ENCODE assay signal across 22 mouse cellular contexts in the genomic region with DNA sequence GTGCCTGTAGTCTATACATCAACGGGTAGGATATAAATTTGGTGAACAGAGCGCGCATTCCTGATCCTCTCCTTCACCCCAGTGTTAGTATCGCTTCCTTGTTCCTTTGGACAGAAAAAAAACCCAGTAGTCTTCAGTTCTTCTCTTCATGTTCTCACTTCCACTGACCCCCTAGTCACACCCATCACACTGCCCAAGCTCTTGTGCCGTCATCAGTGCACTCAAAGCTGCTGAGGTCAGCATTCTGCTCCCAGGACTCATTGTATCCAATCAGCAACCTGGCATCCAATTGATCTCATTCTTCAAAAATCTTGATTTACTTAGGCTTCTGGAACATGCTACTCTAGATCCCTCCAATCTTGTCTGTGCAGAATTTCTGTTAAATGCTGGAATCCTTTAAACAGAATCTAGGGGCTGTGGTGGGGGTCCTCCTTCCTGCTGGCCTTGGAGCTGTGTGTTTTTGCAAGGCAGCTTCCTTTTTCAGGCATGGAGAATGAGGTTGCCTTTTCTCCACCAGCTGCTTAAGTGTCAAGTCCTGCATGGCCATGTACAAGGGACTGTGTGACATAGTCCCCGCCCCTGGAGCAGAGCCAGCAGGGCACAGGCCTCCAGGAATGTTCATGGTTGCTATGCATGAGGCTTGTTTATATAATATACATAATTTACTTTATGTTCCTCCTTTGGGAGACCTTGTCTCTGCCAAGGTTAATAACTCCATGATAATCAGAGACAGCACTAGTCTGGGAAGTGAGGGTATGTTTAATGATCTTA.
DNase-seq lines count a peak whose midpoint lies in the region; ATAC-seq and TF ChIP-seq lines count a peak whose summit lies in the region.
"Had no signal": no experiment of that assay in that cellular context is flagged by ENCODE, and none has a peak within 500 bp of the region (broad histone marks: within the 10 kb centered on the region; RNA-seq: fewer than 3 reads in every experiment).

No protein-coding gene starts in this region.

- no peak overlapping the region for H3K9ac ChIP-seq in heart, embryonic 11.5 days (ENCODE audit: low read depth, low read length)
- no peak overlapping the region for H3K9ac ChIP-seq in lung, embryonic 15.5 days
- no peak overlapping the region for H3K9ac ChIP-seq in stomach, postnatal 0 days (ENCODE audit: low read length)
- no peak overlapping the region for H3K9ac ChIP-seq in forebrain, embryonic 16.5 days (replicated peaks; ENCODE audit: low read depth, low read length)
- H3K9ac ChIP-seq: embryonic facial prominence, embryonic 13.5 days; hindbrain, embryonic 12.5 days; limb, embryonic 12.5 days; liver, embryonic 15.5 days; midbrain, embryonic 12.5 days; neural tube, embryonic 15.5 days; stomach, embryonic 15.5 days had no signal

- no peak for TF ChIP-seq POLR2A in lung, adult 2 months (IDR thresholded peaks at IDR 0.05; ENCODE audit: borderline replicate concordance, extremely low read depth, low read depth, low read length)

- no peak overlapping the region for H3K27ac ChIP-seq in heart, embryonic 11.5 days (ENCODE audit: low read depth, low read length)
- H3K27ac ChIP-seq in lung, embryonic 15.5 days, result 0 out of 2 replicates have a peak overlapping the region, but pooled peaks have one; percentile 16
- no peak overlapping the region for H3K27ac ChIP-seq in stomach, postnatal 0 days (replicated peaks)
- no peak overlapping the region for H3K27ac ChIP-seq in forebrain, embryonic 16.5 days (ENCODE audit: low read length)
- H3K27ac ChIP-seq: embryonic facial prominence, embryonic 13.5 days; hindbrain, embryonic 12.5 days; liver, embryonic 15.5 days; midbrain, embryonic 12.5 days; neural tube, embryonic 15.5 days; stomach, embryonic 15.5 days had no signal

- no peaks in the 10 kb centered on the region for H3K27me3 ChIP-seq in heart, embryonic 11.5 days (ENCODE audit: control insufficient read depth, insufficient read depth, low read length)
- H3K27me3 ChIP-seq in lung, embryonic 15.5 days, result no peaks in the 10 kb centered on the region
- no peaks in the 10 kb centered on the region for H3K27me3 ChIP-seq in stomach, postnatal 0 days (ENCODE audit: control insufficient read depth, insufficient read depth, low read length)
- H3K27me3 ChIP-seq in forebrain, embryonic 16.5 days (replicated peaks; ENCODE audit: control insufficient read depth, insufficient read depth, low read length), result no peaks in the 10 kb centered on the region
- H3K27me3 ChIP-seq: embryonic facial prominence, embryonic 13.5 days; hindbrain, embryonic 12.5 days; limb, embryonic 12.5 days; liver, embryonic 15.5 days; midbrain, embryonic 12.5 days; neural tube, embryonic 15.5 days; stomach, embryonic 15.5 days had no signal

- no peak for TF ChIP-seq EP300 in stomach, postnatal 0 days (optimal IDR thresholded peaks at IDR 0.05)

- peaks cover 6% of the 10 kb centered on the region; the same call in 1 of the 2 replicates for H3K4me1 ChIP-seq in heart, embryonic 11.5 days (ENCODE audit: control insufficient read depth, insufficient read depth, low read length)
- H3K4me1 ChIP-seq in lung, embryonic 15.5 days, result peaks cover 19% of the 10 kb centered on the region; the same call in 1 of the 2 replicates
- H3K4me1 ChIP-seq in lung, adult 2 months (ENCODE audit: control insufficient read depth, insufficient read depth, low read length), result peaks cover 7% of the 10 kb centered on the region
- 0 out of 2 replicates have a peak, but pooled peaks cover 4% of the 10 kb centered on the region for H3K4me1 ChIP-seq in stomach, postnatal 0 days (replicated peaks; ENCODE audit: control insufficient read depth, insufficient read depth)
- peaks cover 7% of the 10 kb centered on the region for H3K4me1 ChIP-seq in forebrain, embryonic 16.5 days (replicated peaks; ENCODE audit: control insufficient read depth, insufficient read depth, low read length)
- H3K4me1 ChIP-seq: stomach, embryonic 15.5 days had no signal

- WGBS in heart, embryonic 11.5 days (ENCODE audit: insufficient replicate concordance), result 88% methylated on average over 6 of the region's 6 CpGs
- 74% methylated on average over 6 of the region's 6 CpGs for WGBS in lung, embryonic 15.5 days
- WGBS in lung, adult 2 months, result 79% methylated on average over 6 of the region's 6 CpGs
- WGBS in stomach, postnatal 0 days, result 79% methylated on average over 6 of the region's 6 CpGs
- 92% methylated on average over 6 of the region's 6 CpGs for WGBS in forebrain, embryonic 16.5 days

- ATAC-seq in heart, embryonic 11.5 days (replicated peaks; ENCODE audit: insufficient number of reproducible peaks, low FRiP score, low TSS enrichment), result no peak
- ATAC-seq in lung, embryonic 15.5 days (ENCODE audit: borderline replicate concordance, extremely low read depth, low FRiP score, low TSS enrichment), result peak; percentile 59; the same call in 1 of the 2 replicates
- no peak for ATAC-seq in stomach, postnatal 0 days (ENCODE audit: low FRiP score, low TSS enrichment)
- ATAC-seq in forebrain, embryonic 16.5 days, result no peak
- ATAC-seq: forebrain, embryonic 14.5 days had no signal

- DNase-seq in heart, adult 11 months, result peak; percentile 92
- DNase-seq in lung, adult 2 months, result no peak
- DNase-seq in lung, postnatal 36 days, result peak; percentile 41
- peak; percentile 61 for DNase-seq in stomach, postnatal 0 days (ENCODE audit: low spot score)
- no peak for DNase-seq in adrenal gland, adult 2 months
- DNase-seq: cerebellum, adult 9-10 months; gastrocnemius, postnatal 25 days; heart, postnatal 14 days; kidney, postnatal 4 days; right cerebral cortex, postnatal 14 days had no signal

- H3K4me3 ChIP-seq in heart, embryonic 11.5 days (ENCODE audit: low read depth, low read length), result no peak overlapping the region
- no peak overlapping the region for H3K4me3 ChIP-seq in lung, embryonic 15.5 days
- H3K4me3 ChIP-seq in lung, adult 2 months (replicated peaks; ENCODE audit: extremely low read depth, low read depth, low read length), result no peak overlapping the region
- H3K4me3 ChIP-seq in stomach, postnatal 0 days (ENCODE audit: low read depth, low read length), result no peak overlapping the region
- no peak overlapping the region for H3K4me3 ChIP-seq in forebrain, embryonic 16.5 days (replicated peaks; ENCODE audit: low read length)
- H3K4me3 ChIP-seq: embryonic facial prominence, embryonic 13.5 days; hindbrain, embryonic 12.5 days; limb, embryonic 12.5 days; liver, embryonic 15.5 days; midbrain, embryonic 12.5 days; myocyte; neural tube, embryonic 15.5 days; stomach, embryonic 15.5 days had no signal

- no peak overlapping the region for H3K4me2 ChIP-seq in heart, embryonic 11.5 days
- H3K4me2 ChIP-seq in lung, embryonic 15.5 days, result no peak overlapping the region
- H3K4me2 ChIP-seq in stomach, postnatal 0 days (replicated peaks; ENCODE audit: low read depth), result no peak overlapping the region
- no peak overlapping the region for H3K4me2 ChIP-seq in forebrain, embryonic 16.5 days (ENCODE audit: low read length)
- H3K4me2 ChIP-seq: embryonic facial prominence, embryonic 13.5 days; hindbrain, embryonic 12.5 days; limb, embryonic 12.5 days; liver, embryonic 15.5 days; midbrain, embryonic 12.5 days; neural tube, embryonic 15.5 days; stomach, embryonic 15.5 days had no signal

- TF ChIP-seq CTCF in lung, adult 2 months (IDR thresholded peaks at IDR 0.05; ENCODE audit: insufficient read depth, low read length), result no peak
- no peak for TF ChIP-seq CTCF in stomach, postnatal 0 days (IDR thresholded peaks at IDR 0.05; ENCODE audit: low read depth)

- H3K9me3 ChIP-seq in heart, embryonic 11.5 days (replicated peaks; ENCODE audit: control insufficient read depth, low read length), result no peaks in the 10 kb centered on the region
- H3K9me3 ChIP-seq in lung, embryonic 15.5 days, result no peaks in the 10 kb centered on the region
- no peaks in the 10 kb centered on the region for H3K9me3 ChIP-seq in stomach, postnatal 0 days (ENCODE audit: control insufficient read depth, low read length)
- H3K9me3 ChIP-seq in forebrain, embryonic 16.5 days (ENCODE audit: control insufficient read depth, low read length), result no peaks in the 10 kb centered on the region
- H3K9me3 ChIP-seq: hindbrain, embryonic 12.5 days; limb, embryonic 12.5 days; liver, embryonic 15.5 days; midbrain, embryonic 12.5 days; stomach, embryonic 15.5 days had no signal

- H3K36me3 ChIP-seq in heart, embryonic 11.5 days (ENCODE audit: control insufficient read depth, insufficient read depth, low read length), result peaks cover 4% of the 10 kb centered on the region; the same call in 1 of the 2 replicates
- H3K36me3 ChIP-seq in lung, embryonic 15.5 days, result no peaks in the 10 kb centered on the region
- no peaks in the 10 kb centered on the region for H3K36me3 ChIP-seq in stomach, postnatal 0 days (ENCODE audit: control insufficient read depth, insufficient read depth, low read length)
- no peaks in the 10 kb centered on the region for H3K36me3 ChIP-seq in forebrain, embryonic 16.5 days (ENCODE audit: control insufficient read depth, insufficient read depth)
- H3K36me3 ChIP-seq: hindbrain, embryonic 12.5 days; midbrain, embryonic 12.5 days; neural tube, embryonic 15.5 days had no signal

Comparison
In these comparisons a context has a peak if more than half of its experiments do, and no peak if none do; other contexts are left out.
1. DNase-seq: peak in heart, adult 11 months (single experiment), lung, postnatal 36 days (single experiment) and stomach, postnatal 0 days (single experiment); none in lung, adult 2 months (single experiment) and adrenal gland, adult 2 months (single experiment).